8 mouse cellular contexts compared by ENCODE assay signal in the genomic region with DNA sequence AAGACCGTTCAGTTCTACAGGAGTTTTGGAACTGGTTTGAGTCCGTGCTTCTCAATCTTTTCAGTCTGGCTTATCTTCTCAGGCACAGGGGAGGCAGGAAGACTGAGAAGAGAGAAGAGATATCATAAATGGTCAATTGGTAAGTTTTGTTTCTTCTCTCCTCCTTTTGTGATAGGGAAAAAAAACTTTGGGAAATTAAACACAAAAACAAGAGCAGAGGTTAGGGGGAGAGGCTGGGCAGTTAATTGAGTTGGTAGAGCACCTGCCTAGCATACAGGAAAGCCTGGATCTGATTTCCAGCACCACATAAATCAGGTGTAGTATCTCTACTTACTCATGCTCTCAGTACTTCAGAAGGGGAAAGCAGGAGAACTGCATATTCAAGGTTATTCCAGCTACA. TPM values are rescaled to one million over a fixed set of nuclear protein-coding genes. Genes with fewer than 3 reads are reported as not detected.
DNase-seq lines count a peak whose midpoint lies in the region; ATAC-seq and TF ChIP-seq lines count a peak whose summit lies in the region.

A gene (minus strand): TSS at position 101 of the 400 bp plus-strand sequence.

- H3K79me2 ChIP-seq in heart, adult 2 months (replicated peaks; ENCODE audit: control insufficient read depth, insufficient read depth, low read length) = no peaks in the 10 kb centered on the region

- no peaks in the 10 kb centered on the region for H3K27me3 ChIP-seq in heart, embryonic 12.5 days (replicated peaks)
- H3K27me3 ChIP-seq in heart, adult 2 months (ENCODE audit: control insufficient read depth, insufficient read depth, low read length) = no peaks in the 10 kb centered on the region
- H3K27me3 ChIP-seq in embryonic facial prominence, embryonic 14.5 days (replicated peaks; ENCODE audit: control insufficient read depth, insufficient read depth, low read length) = no peaks in the 10 kb centered on the region

- H3K4me1 ChIP-seq in heart, embryonic 12.5 days (replicated peaks) = no peaks in the 10 kb centered on the region
- no peaks in the 10 kb centered on the region; the same call in 1 of the 2 replicates for H3K4me1 ChIP-seq in heart, adult 2 months (ENCODE audit: control insufficient read depth, insufficient read depth, low read length)
- H3K4me1 ChIP-seq in embryonic facial prominence, embryonic 14.5 days (ENCODE audit: control insufficient read depth, insufficient read depth, low read length) = no peaks in the 10 kb centered on the region

- H3K36me3 ChIP-seq in heart, embryonic 12.5 days = no peaks in the 10 kb centered on the region
- no peaks in the 10 kb centered on the region for H3K36me3 ChIP-seq in heart, adult 2 months (ENCODE audit: control insufficient read depth, insufficient read depth, low read length)
- H3K36me3 ChIP-seq in embryonic facial prominence, embryonic 14.5 days (ENCODE audit: control insufficient read depth, insufficient read depth, low read length) = no peaks in the 10 kb centered on the region

- 56% methylated on average over 2 of the region's 2 CpGs for WGBS in heart, embryonic 12.5 days
- WGBS in heart, adult 2 months = 62% methylated on average over 2 of the region's 2 CpGs
- WGBS in embryonic facial prominence, embryonic 14.5 days = 86% methylated on average over 2 of the region's 2 CpGs

- DNase-seq in heart, adult 2 months = no peak
- DNase-seq in embryonic facial prominence, embryonic 14.5 days (ENCODE audit: low spot score) = no peak
- DNase-seq in layer of hippocampus, postnatal 36 days = no peak
- DNase-seq in embryo, embryonic 9.5 days (ENCODE audit: extremely low spot score) = no peak

- no peak for TF ChIP-seq EP300 in heart, adult 2 months (IDR thresholded peaks at IDR 0.05; ENCODE audit: insufficient read depth, low read depth, low read length)

- no peak for TF ChIP-seq POLR2A in heart, adult 2 months (IDR thresholded peaks at IDR 0.05; ENCODE audit: insufficient read depth, low read depth, low read length)

- no peak within 1 kb of the TSS for H3K9ac ChIP-seq in heart, embryonic 12.5 days
- H3K9ac ChIP-seq in heart, adult 2 months (ENCODE audit: low read depth, low read length) = no peak within 1 kb of the TSS
- no peak within 1 kb of the TSS for H3K9ac ChIP-seq in embryonic facial prominence, embryonic 14.5 days (ENCODE audit: low read depth, low read length)

- no peak within 1 kb of the TSS for H3K4me3 ChIP-seq in heart, embryonic 12.5 days
- H3K4me3 ChIP-seq in heart, adult 2 months = no peak within 1 kb of the TSS
- H3K4me3 ChIP-seq in embryonic facial prominence, embryonic 14.5 days (ENCODE audit: low read depth, low read length) = no peak within 1 kb of the TSS

- no peak for TF ChIP-seq CTCF in heart, adult 2 months (IDR thresholded peaks at IDR 0.05)

- no peak for ATAC-seq in heart, embryonic 12.5 days (ENCODE audit: insufficient number of reproducible peaks, low FRiP score)
- no peak for ATAC-seq in CD4-positive, CD25-positive, alpha-beta regulatory T cell, adult 4 months
- ATAC-seq in embryonic facial prominence, embryonic 14.5 days (ENCODE audit: low read depth) = no peak
- ATAC-seq in neutrophil, adult 5-6 weeks (ENCODE audit: extremely low read depth, insufficient number of reproducible peaks, low FRiP score, poor library complexity, severe bottlenecking) = no peak
- no peak for ATAC-seq in frontal cortex, adult (ENCODE audit: low TSS enrichment)

- no peak within 1 kb of the TSS for H3K4me2 ChIP-seq in heart, embryonic 12.5 days
- H3K4me2 ChIP-seq in embryonic facial prominence, embryonic 14.5 days (ENCODE audit: low read depth, low read length) = no peak within 1 kb of the TSS

- intact Hi-C loops in heart, adult 2 months (cut with DNase I) = no loop called here

- no peaks in the 10 kb centered on the region for H3K9me3 ChIP-seq in heart, embryonic 12.5 days (replicated peaks)
- no peaks in the 10 kb centered on the region for H3K9me3 ChIP-seq in embryonic facial prominence, embryonic 14.5 days (ENCODE audit: control insufficient read depth, low read length)

- no peak within 1 kb of the TSS for H3K27ac ChIP-seq in heart, embryonic 12.5 days (ENCODE audit: poor library complexity, severe bottlenecking)
- no peak within 1 kb of the TSS for H3K27ac ChIP-seq in heart, adult 2 months
- H3K27ac ChIP-seq in embryonic facial prominence, embryonic 14.5 days (replicated peaks; ENCODE audit: low read depth, low read length) = no peak within 1 kb of the TSS

RNA-seq across cellular contexts. Expression of the gene that starts here (rescaled TPM):
- 38.9 and 40.0 TPM in 2 replicates for polyA plus RNA-seq in heart, embryonic 12.5 days (2016; fragmentation: Nextera tagmentation; extraction: Ambion mirVana)
- total RNA-seq in heart, adult 2 months (2021) = 1 to 10 TPM; 5.5 to 6.9 TPM
- 3.8 and 4.0 TPM in 2 replicates for polyA plus RNA-seq in heart, adult 2 months (2012; rRNA removed)
- polyA plus RNA-seq in CD4-positive, CD25-positive, alpha-beta regulatory T cell, adult 4 months (2017; shearing (Covaris generic)) = 100 to 1,000 TPM; 150 to 159 TPM
- 30.5 and 37.3 TPM in 2 replicates for polyA plus RNA-seq in embryonic facial prominence, embryonic 14.5 days (2014; fragmentation: Nextera tagmentation; extraction: Ambion mirVana)
- total RNA-seq in layer of hippocampus, postnatal 36 days (2021) = 10 to 100 TPM; 47.4 to 49.1 TPM
- total RNA-seq in neutrophil, adult 5-6 weeks (2017) = 74.5 and 78.8 TPM in 2 replicates
